Comparison of ENCODE assay signal across 8 mouse cellular contexts in genomic region chr17:27907512-27908205, GRCm38 (mm10). TPM values are rescaled to one million over a fixed set of nuclear protein-coding genes. Genes with fewer than 3 reads are reported as not detected.
DNase-seq lines count a peak whose midpoint lies in the region; ATAC-seq and TF ChIP-seq lines count a peak whose summit lies in the region.

No protein-coding gene starts in this region.

- peaks cover 0 to 3% of the 10 kb centered on the region in 2 experiments; a peak in 3 of 4 replicates for H3K4me1 ChIP-seq in MEL (ENCODE audit: control insufficient read depth in 1 of 2, insufficient read depth in 2 of 2, low read length in 2 of 2)
- peaks cover 39% of the 10 kb centered on the region for H3K4me1 ChIP-seq in hindbrain, embryonic 10.5 days (replicated peaks)
- peaks cover 5% of the 10 kb centered on the region for H3K4me1 ChIP-seq in lung, postnatal 0 days (ENCODE audit: insufficient read depth, low read depth, low read length)

- peak; percentile 56 to 71; a peak in 2 of 4 replicates for TF ChIP-seq POLR2A in MEL (IDR thresholded peaks at IDR 0.05; ENCODE audit: control insufficient read depth in 1 of 2, insufficient read depth in 1 of 2, low read depth in 1 of 2, low read length in 2 of 2, poor library complexity in 1 of 2)

- no peak; a peak in 1 of 6 replicates for TF ChIP-seq CTCF in MEL (IDR thresholded peaks at IDR 0.05 in 2 of 3, conservative IDR thresholded peaks at IDR 0.05 in 1 of 3; ENCODE audit: control insufficient read depth in 1 of 3, insufficient read depth in 1 of 3, low read depth in 2 of 3, low read length in 3 of 3, poor library complexity in 1 of 3, severe bottlenecking in 1 of 3)
- TF ChIP-seq CTCF in lung, postnatal 0 days (IDR thresholded peaks at IDR 0.05) = peak; percentile 68

- H3K4me3 ChIP-seq in MEL (ENCODE audit: control insufficient read depth in 1 of 2, insufficient read depth in 1 of 2, low read depth in 2 of 2, low read length in 2 of 2) = peak overlapping the region; percentile 88 to 89
- peak overlapping the region; percentile 99 for H3K4me3 ChIP-seq in hindbrain, embryonic 10.5 days
- H3K4me3 ChIP-seq in lung, postnatal 0 days (ENCODE audit: low read depth, low read length) = peak overlapping the region; percentile 88

- H3K27me3 ChIP-seq in MEL (ENCODE audit: control insufficient read depth in 1 of 2, insufficient read depth in 2 of 2, low read length in 2 of 2) = no peaks in the 10 kb centered on the region
- H3K27me3 ChIP-seq in hindbrain, embryonic 10.5 days (ENCODE audit: insufficient read depth, poor library complexity, severe bottlenecking) = no peaks in the 10 kb centered on the region
- H3K27me3 ChIP-seq in lung, postnatal 0 days (replicated peaks; ENCODE audit: insufficient read depth, low read length) = no peaks in the 10 kb centered on the region

- peak overlapping the region; percentile 84 for H3K4me2 ChIP-seq in lung, postnatal 0 days (replicated peaks; ENCODE audit: low read depth, low read length)

- peaks cover 22% of the 10 kb centered on the region for H3K79me2 ChIP-seq in MEL (ENCODE audit: control insufficient read depth, insufficient read depth, low read length, poor library complexity)

- no peak for TF ChIP-seq EP300 in MEL (IDR thresholded peaks at IDR 0.05; ENCODE audit: low read depth in 1 of 2, low read length in 2 of 2)
- peak; percentile 50 for TF ChIP-seq EP300 in lung, postnatal 0 days (IDR thresholded peaks at IDR 0.05)

- peak; percentile 48; the same call in 1 of the 2 replicates for ATAC-seq in frontal cortex, adult (ENCODE audit: low TSS enrichment)
- peak; percentile 61 for ATAC-seq in lung, postnatal 0 days

- under 1% methylated on average over 45 of the region's 45 CpGs for WGBS in hindbrain, embryonic 10.5 days
- under 1% methylated on average over 45 of the region's 45 CpGs for WGBS in lung, postnatal 0 days

- H3K9ac ChIP-seq in MEL (ENCODE audit: control insufficient read depth, low read depth, low read length, poor library complexity, severe bottlenecking) = peak overlapping the region; percentile 80
- H3K9ac ChIP-seq in lung, postnatal 0 days (replicated peaks; ENCODE audit: low read depth) = peak overlapping the region; percentile 90

- peak overlapping the region; percentile 56 for H3K27ac ChIP-seq in MEL (ENCODE audit: control insufficient read depth, low read depth, low read length)
- peak overlapping the region; percentile 90 for H3K27ac ChIP-seq in hindbrain, embryonic 10.5 days
- peak overlapping the region; percentile 93 for H3K27ac ChIP-seq in lung, postnatal 0 days (ENCODE audit: low read length)

- peaks cover 0 to 10% of the 10 kb centered on the region in 2 experiments; a peak in 2 of 4 replicates for H3K36me3 ChIP-seq in MEL (ENCODE audit: control insufficient read depth in 1 of 2, insufficient read depth in 2 of 2, low read length in 2 of 2)
- H3K36me3 ChIP-seq in hindbrain, embryonic 10.5 days = peaks cover 28% of the 10 kb centered on the region
- 0 out of 2 replicates have a peak, but pooled peaks cover 7% of the 10 kb centered on the region for H3K36me3 ChIP-seq in lung, postnatal 0 days (ENCODE audit: insufficient read depth, low read length)

- no peaks in the 10 kb centered on the region for H3K9me3 ChIP-seq in MEL (replicated peaks; ENCODE audit: insufficient read depth, low read length)
- no peaks in the 10 kb centered on the region for H3K9me3 ChIP-seq in hindbrain, embryonic 10.5 days
- no peaks in the 10 kb centered on the region for H3K9me3 ChIP-seq in lung, postnatal 0 days (ENCODE audit: low read length)

- no peak for TF ChIP-seq RAD21 in MEL (IDR thresholded peaks at IDR 0.05; ENCODE audit: low read depth, low read length)

- peak; percentile 96 for DNase-seq in MEL (ENCODE audit: low read depth, low spot score)
- DNase-seq in cerebellum, adult 8-10 months = peak; percentile 94
- DNase-seq in hindbrain, embryonic 10.5 days (ENCODE audit: low spot score) = peak; percentile 93
- peak; percentile 93 for DNase-seq in layer of hippocampus, adult 9-11 months
- peak; percentile 94 for DNase-seq in lung, postnatal 0 days (ENCODE audit: low spot score)
- peak; percentile 94 for DNase-seq in ovary, postnatal 14 days (ENCODE audit: low spot score)
- peak; percentile 92 for DNase-seq in thymus, postnatal 14 days

TF ChIP-seq in MEL, 35 proteins besides CTCF, POLR2A, EP300 and RAD21 (continues in another document):
- TF ChIP-seq RCOR1 (IDR thresholded peaks at IDR 0.05; ENCODE audit: low read depth, low read length) = no peak
- no peak for TF ChIP-seq E2F4 (IDR thresholded peaks at IDR 0.05; ENCODE audit: borderline replicate concordance, low read depth, low read length)
- peak; percentile 100 for TF ChIP-seq SIN3A (IDR thresholded peaks at IDR 0.05; ENCODE audit: low read length)
- TF ChIP-seq ETS1 (IDR thresholded peaks at IDR 0.05; ENCODE audit: low read depth, low read length) = no peak; the same call in 1 of the 2 replicates
- no peak for TF ChIP-seq TAL1 (IDR thresholded peaks at IDR 0.05; ENCODE audit: low read length)
- TF ChIP-seq NELFE (IDR thresholded peaks at IDR 0.05; ENCODE audit: low read depth, low read length) = peak; percentile 63
- TF ChIP-seq UBTF (IDR thresholded peaks at IDR 0.05; ENCODE audit: borderline replicate concordance, insufficient read depth, low read depth, low read length) = 0 out of 2 replicates have a peak, but pooled peaks have one; percentile 25
- no peak for TF ChIP-seq GABPA (IDR thresholded peaks at IDR 0.05; ENCODE audit: low read depth, low read length)
- no peak for TF ChIP-seq MAFK (IDR thresholded peaks at IDR 0.05; ENCODE audit: borderline replicate concordance, low read depth, low read length)
- peak; percentile 96 for TF ChIP-seq HCFC1 (IDR thresholded peaks at IDR 0.05; ENCODE audit: low read depth, low read length)
- TF ChIP-seq ZMIZ1 (IDR thresholded peaks at IDR 0.05; ENCODE audit: low read depth, low read length) = no peak
- peak; percentile 71; the same call in 1 of the 2 replicates for TF ChIP-seq CHD2 (IDR thresholded peaks at IDR 0.05; ENCODE audit: low read length)
- no peak; the same call in 1 of the 2 replicates for TF ChIP-seq ZC3H11A (IDR thresholded peaks at IDR 0.05; ENCODE audit: low read depth, low read length)
- TF ChIP-seq KAT2A (conservative IDR thresholded peaks at IDR 0.05; ENCODE audit: low read depth, low read length) = peak; percentile 73; the same call in 1 of the 2 replicates
- TF ChIP-seq JUND (IDR thresholded peaks at IDR 0.05; ENCODE audit: low read depth, low read length) = 0 out of 2 replicates have a peak, but pooled peaks have one; percentile 58
- TF ChIP-seq MYC (IDR thresholded peaks at IDR 0.05; ENCODE audit: low read depth, low read length) = peak; percentile 18; the same call in 1 of the 2 replicates
- no peak for TF ChIP-seq ZKSCAN1 (IDR thresholded peaks at IDR 0.05; ENCODE audit: low read depth, low read length)
- peak; percentile 96 for TF ChIP-seq MXI1 (IDR thresholded peaks at IDR 0.05; ENCODE audit: low read depth, low read length)
- no peak for TF ChIP-seq USF2 (IDR thresholded peaks at IDR 0.05; ENCODE audit: borderline replicate concordance in 1 of 2, insufficient read depth in 1 of 2, low read depth in 1 of 2, low read length in 2 of 2)
- TF ChIP-seq MYB (IDR thresholded peaks at IDR 0.05; ENCODE audit: low read depth, low read length) = no peak
- TF ChIP-seq MAZ (IDR thresholded peaks at IDR 0.05; ENCODE audit: low read depth, low read length) = peak; percentile 89
- TF ChIP-seq MAX (IDR thresholded peaks at IDR 0.05; ENCODE audit: low read length) = no peak
- peak; percentile 50; the same call in 1 of the 2 replicates for TF ChIP-seq TBP (IDR thresholded peaks at IDR 0.05; ENCODE audit: low read depth, low read length)
- no peak for TF ChIP-seq MEF2A (IDR thresholded peaks at IDR 0.05; ENCODE audit: extremely low read depth, insufficient replicate concordance, low read depth, low read length, poor library complexity, severe bottlenecking)
- peak; percentile 67; the same call in 1 of the 2 replicates for TF ChIP-seq POLR2AphosphoS2 (IDR thresholded peaks at IDR 0.05; ENCODE audit: low read length)
- TF ChIP-seq BHLHE40 (IDR thresholded peaks at IDR 0.05; ENCODE audit: borderline replicate concordance, low read depth, low read length) = no peak
- 0 out of 2 replicates have a peak, but pooled peaks have one; percentile 79 for TF ChIP-seq CHD1 (IDR thresholded peaks at IDR 0.05; ENCODE audit: low read depth, low read length)
- no peak for TF ChIP-seq USF1 (IDR thresholded peaks at IDR 0.05; ENCODE audit: low read depth, low read length)
- no peak for TF ChIP-seq SMC3 (IDR thresholded peaks at IDR 0.05; ENCODE audit: low read depth, low read length)
- no peak for TF ChIP-seq GATA1 (IDR thresholded peaks at IDR 0.05; ENCODE audit: low read depth, low read length)
- TF ChIP-seq ELF1 (IDR thresholded peaks at IDR 0.05; ENCODE audit: low read depth, low read length) = peak; percentile 74
- no peak for TF ChIP-seq NRF1 (IDR thresholded peaks at IDR 0.05; ENCODE audit: insufficient read depth, low read depth, low read length, poor library complexity, severe bottlenecking)

RNA-seq across cellular contexts. Expression of gene Anks1, which starts 1.4 kb away (rescaled TPM):
- total RNA-seq in MEL (2012; rRNA removed) = 11.6 and 11.9 TPM in 2 replicates
- 10 to 100 TPM in 1 of 2 experiments, not detected in 1; 15.9 TPM for polyA plus RNA-seq in MEL (2012; ENCODE audit: insufficient read depth in 1 of 2, insufficient read length in 2 of 2, low read depth in 1 of 2, low replicate concordance in 2 of 2, missing spikeins in 1 of 2)
- polyA plus RNA-seq in hindbrain, embryonic 10.5 days (2016; fragmentation: Nextera tagmentation; extraction: Ambion mirVana) = 25.0 and 62.0 TPM in 2 replicates
- polyA plus RNA-seq in lung, postnatal 0 days (2015; fragmentation: Nextera tagmentation; extraction: Ambion mirVana) = 25.4 and 25.5 TPM in 2 replicates

RNA-seq across cellular contexts. Expression of gene Taf11, which starts 2.0 kb away (rescaled TPM):
- 40.8 and 45.7 TPM in 2 replicates for total RNA-seq in MEL (2012; rRNA removed)
- 10 to 100 TPM in 1 of 2 experiments, not detected in 1; 77.8 TPM for polyA plus RNA-seq in MEL (2012; ENCODE audit: insufficient read depth in 1 of 2, insufficient read length in 2 of 2, low read depth in 1 of 2, low replicate concordance in 2 of 2, missing spikeins in 1 of 2)
- 81.0 and 90.4 TPM in 2 replicates for polyA plus RNA-seq in hindbrain, embryonic 10.5 days (2016; fragmentation: Nextera tagmentation; extraction: Ambion mirVana)
- polyA plus RNA-seq in lung, postnatal 0 days (2015; fragmentation: Nextera tagmentation; extraction: Ambion mirVana) = 40.1 and 42.1 TPM in 2 replicates

RNA-seq across cellular contexts. Expression of gene Uhrf1bp1, which starts 51.4 kb away (rescaled TPM):
- total RNA-seq in MEL (2012; rRNA removed) = 23.1 and 25.9 TPM in 2 replicates
- polyA plus RNA-seq in MEL (2012; ENCODE audit: insufficient read depth in 1 of 2, insufficient read length in 2 of 2, low read depth in 1 of 2, low replicate concordance in 2 of 2, missing spikeins in 1 of 2) = 10 to 100 TPM in 1 of 2 experiments, not detected in 1; 43.6 TPM
- polyA plus RNA-seq in hindbrain, embryonic 10.5 days (2016; fragmentation: Nextera tagmentation; extraction: Ambion mirVana) = 6.9 and 7.7 TPM in 2 replicates
- 1.5 and 1.6 TPM in 2 replicates for polyA plus RNA-seq in lung, postnatal 0 days (2015; fragmentation: Nextera tagmentation; extraction: Ambion mirVana)

Comparison
In these comparisons a context has a peak if more than half of its experiments do, and no peak if none do; other contexts are left out.
1. Peak in every context shown above with its lines: DNase-seq, ATAC-seq, H3K4me3 ChIP-seq and H3K27ac ChIP-seq.